Mouse (Mus musculus) megakaryocyte-erythroid progenitor cell, adult 5-6 weeks (primary cell): ENCODE measurements around the gene 9530077C05Rik. TPM values are rescaled to one million over a fixed set of nuclear protein-coding genes. Genes with fewer than 3 reads are reported as not detected.

Experiments
- ATAC-seq: replicated peaks from 2 replicates; pipeline ENCODE4 v1.8.0; 2016; ENCODE audit warnings: mild to moderate bottlenecking, inconsistent platforms; ENCODE audit not compliant: severe bottlenecking, poor library complexity, low FRiP score, low TSS enrichment
- total RNA-seq, 2 experiments: library from RNA; stranded (forward) in 1 of 2; stranded (reverse) in 1 of 2; fragments of 200-1000, 215-1000 nt in 1 of 2; fragments of >200 nt in 1 of 2; fragmentation: Nextera tagmentation in 1 of 2; gene quantifications; 2 replicates each; pipeline ENCODE4 v1.2.3; 2014 to 2017

The 9530077C05Rik gene
- total RNA-seq, 2 experiments from 2014 or later, result 10.7 to 16.4 TPM

GRCm38 (mm10) chr9:22409501-22409900 is 1.8 kb upstream of the 9530077C05Rik start:
- ATAC-seq, result no peak

- no peak for ATAC-seq
Observed at GRCm38 (mm10) chr9:22416187-22416586, 4.9 kb downstream of the 9530077C05Rik start.

GRCm38 (mm10) chr9:22417547-22417946 is 6.2 kb downstream of the 9530077C05Rik start:
- no peak for ATAC-seq

GRCm38 (mm10) chr9:22419877-22420276 is 8.6 kb downstream of the 9530077C05Rik start:
- ATAC-seq, result peak; percentile 80

GRCm38 (mm10) chr9:22420491-22420890 is 9.2 kb downstream of the 9530077C05Rik start:
- peak; percentile 32; the same call in 1 of the 2 replicates for ATAC-seq

GRCm38 (mm10) chr9:22422559-22422958 is 11.2 kb downstream of the 9530077C05Rik start:
- ATAC-seq, result no peak

- ATAC-seq, result no peak
Observed at GRCm38 (mm10) chr9:22423507-22423906, 12.2 kb downstream of the 9530077C05Rik start.

GRCm38 (mm10) chr9:22424196-22424595 is 12.9 kb downstream of the 9530077C05Rik start:
- ATAC-seq, result no peak

GRCm38 (mm10) chr9:22424719-22425118 is 13.4 kb downstream of the 9530077C05Rik start:
- no peak for ATAC-seq

GRCm38 (mm10) chr9:22428028-22428665 is 16.8 kb downstream of the 9530077C05Rik start:
- ATAC-seq, result no peak

- no peak for ATAC-seq
Observed at GRCm38 (mm10) chr9:22428666-22429410, 17.5 kb downstream of the 9530077C05Rik start.

- peak; percentile 86 for ATAC-seq
Observed at GRCm38 (mm10) chr9:22429533-22430241, 18.4 kb downstream of the 9530077C05Rik start.

- ATAC-seq, result peak; percentile 55
Observed at GRCm38 (mm10) chr9:22430315-22430840, 19.1 kb downstream of the 9530077C05Rik start.

GRCm38 (mm10) chr9:22433221-22433620 is 21.9 kb downstream of the 9530077C05Rik start:
- ATAC-seq, result no peak

- no peak for ATAC-seq
Observed at GRCm38 (mm10) chr9:22434101-22434500, 22.8 kb downstream of the 9530077C05Rik start.

- ATAC-seq, result no peak
Observed at GRCm38 (mm10) chr9:22438826-22439225, 27.5 kb downstream of the 9530077C05Rik start.

GRCm38 (mm10) chr9:22443157-22443556 is 31.8 kb downstream of the 9530077C05Rik start:
- no peak for ATAC-seq

GRCm38 (mm10) chr9:22445123-22445522 is 33.8 kb downstream of the 9530077C05Rik start:
- ATAC-seq, result no peak

- ATAC-seq, result no peak
Observed at GRCm38 (mm10) chr9:22447213-22447612, 35.9 kb downstream of the 9530077C05Rik start.

- no peak for ATAC-seq
Observed at GRCm38 (mm10) chr9:22448420-22448819, 37.1 kb downstream of the 9530077C05Rik start.
